Mouse (Mus musculus): ENCODE measurements at regions not wholly inside any gene's neighbourhood (a gene's known extent, or its start where the extent isn't known, plus 50 kb on each side); places are given as distances from the start of the nearest gene placed in this dataset.

DNA sequence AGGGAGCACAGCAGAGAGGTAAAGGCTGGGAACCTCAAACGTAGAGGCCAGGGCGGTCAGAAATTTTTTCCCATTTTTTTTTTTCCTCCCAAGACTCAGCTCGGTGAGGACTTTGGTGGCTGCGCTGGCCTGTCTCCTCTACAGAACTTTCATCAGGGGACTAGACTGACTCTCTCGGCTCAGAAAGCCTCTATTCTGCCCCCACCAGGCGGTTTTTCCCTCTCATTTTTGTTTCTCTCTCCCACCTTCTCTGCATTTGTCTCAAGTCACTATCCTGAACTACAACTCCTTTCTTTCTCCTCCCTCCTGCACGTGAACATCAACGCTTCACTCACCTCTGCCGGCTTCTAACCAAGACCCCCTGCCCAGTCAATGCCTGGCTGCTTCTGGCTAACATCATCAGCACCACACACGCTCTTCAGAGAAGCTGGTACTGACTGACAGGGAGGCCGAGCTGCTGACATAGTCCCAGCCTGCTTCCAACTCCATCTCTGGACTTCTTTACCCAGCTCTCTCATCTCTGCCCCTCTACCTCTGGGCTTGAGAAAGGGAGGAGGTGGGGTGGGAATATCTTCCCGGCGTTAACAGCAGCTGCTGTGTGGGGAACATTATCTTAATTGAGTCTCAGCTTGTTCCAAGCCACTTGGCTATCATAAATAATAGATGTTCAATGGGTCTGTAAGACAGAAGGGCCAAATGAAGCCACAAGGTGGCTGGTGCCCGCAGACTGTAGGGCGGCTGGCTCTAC lies 240.0 kb downstream of the Lrfn2 start:
- peaks cover 6% of the 10 kb centered on the region; the same call in 1 of the 2 replicates for H3K27me3 ChIP-seq (ENCODE audit: insufficient read depth, low read length)
- TF ChIP-seq CTCF (IDR thresholded peaks at IDR 0.05): peak; percentile 52
- ATAC-seq (ENCODE audit: low FRiP score) (no peak), DNase-seq (ENCODE audit: low spot score) (peak; percentile 65)
- H3K4me1 ChIP-seq (ENCODE audit: insufficient read depth, low read length): no peaks in the 10 kb centered on the region
- WGBS: 11% methylated on average over 15 of the region's 15 CpGs
- no peaks in the 10 kb centered on the region; the same call in 1 of the 2 replicates for H3K9me3 ChIP-seq (ENCODE audit: low read length)
- peak overlapping the region; percentile 25; the same call in 1 of the 2 replicates for H3K4me3 ChIP-seq (ENCODE audit: low read depth, low read length)
- H3K27ac ChIP-seq (ENCODE audit: low read depth, low read length): no peak overlapping the region
- peak overlapping the region; percentile 53 for H3K4me2 ChIP-seq (ENCODE audit: low read depth, low read length, poor library complexity, severe bottlenecking)
- 0 out of 2 replicates have a peak overlapping the region, but pooled peaks have one; percentile 24 for H3K9ac ChIP-seq (replicated peaks; ENCODE audit: low read length, poor library complexity, severe bottlenecking)
- no peaks in the 10 kb centered on the region for H3K36me3 ChIP-seq (ENCODE audit: insufficient read depth, low read length)

GRCm38 (mm10) chr17:49172800-49173150 lies 240.6 kb downstream of the Lrfn2 start:
- peaks cover 6% of the 10 kb centered on the region; the same call in 1 of the 2 replicates for H3K27me3 ChIP-seq (ENCODE audit: insufficient read depth, low read length)
- DNase-seq (ENCODE audit: low spot score) (no peak), ATAC-seq (ENCODE audit: low FRiP score) (no peak)
- H3K4me2 ChIP-seq (ENCODE audit: low read depth, low read length, poor library complexity, severe bottlenecking): peak overlapping the region; percentile 53; the same call in 1 of the 2 replicates
- no peak for TF ChIP-seq CTCF (IDR thresholded peaks at IDR 0.05)
- H3K9me3 ChIP-seq (ENCODE audit: low read length): no peaks in the 10 kb centered on the region; the same call in 1 of the 2 replicates
- H3K9ac ChIP-seq (replicated peaks; ENCODE audit: low read length, poor library complexity, severe bottlenecking): no peak overlapping the region
- 53% methylated on average over 8 of the region's 8 CpGs for WGBS
- no peaks in the 10 kb centered on the region for H3K36me3 ChIP-seq (ENCODE audit: insufficient read depth, low read length)
- no peak overlapping the region for H3K27ac ChIP-seq (ENCODE audit: low read depth, low read length)
- no peak overlapping the region for H3K4me3 ChIP-seq (ENCODE audit: low read depth, low read length)
- H3K4me1 ChIP-seq (ENCODE audit: insufficient read depth, low read length): no peaks in the 10 kb centered on the region

- Histone ChIP-seq H3K4me1 (ENCODE audit: insufficient read depth, low read length) (peaks cover 3% of the 10 kb centered on the region), H3K27ac (ENCODE audit: low read depth, low read length) (no peak overlapping the region), H3K9ac (replicated peaks; ENCODE audit: low read length, poor library complexity, severe bottlenecking) (no peak overlapping the region), H3K36me3 (ENCODE audit: insufficient read depth, low read length) (no peaks in the 10 kb centered on the region), H3K9me3 (ENCODE audit: low read length) (no peaks in the 10 kb centered on the region; the same call in 1 of the 2 replicates), H3K27me3 (ENCODE audit: insufficient read depth, low read length) (0 out of 2 replicates have a peak, but pooled peaks cover under 1% of the 10 kb centered on the region), H3K4me2 (ENCODE audit: low read depth, low read length, poor library complexity, severe bottlenecking) (no peak overlapping the region), H3K4me3 (ENCODE audit: low read depth, low read length) (no peak overlapping the region)
- ATAC-seq (ENCODE audit: low FRiP score) (no peak), DNase-seq (ENCODE audit: low spot score) (no peak)
- no peak for TF ChIP-seq CTCF (IDR thresholded peaks at IDR 0.05)
- whole genome bisulfite sequencing: 61% methylated on average over 6 of the region's 6 CpGs
Observed at GRCm38 (mm10) chr17:49177966-49178731, 246.0 kb downstream of the Lrfn2 start.

DNA sequence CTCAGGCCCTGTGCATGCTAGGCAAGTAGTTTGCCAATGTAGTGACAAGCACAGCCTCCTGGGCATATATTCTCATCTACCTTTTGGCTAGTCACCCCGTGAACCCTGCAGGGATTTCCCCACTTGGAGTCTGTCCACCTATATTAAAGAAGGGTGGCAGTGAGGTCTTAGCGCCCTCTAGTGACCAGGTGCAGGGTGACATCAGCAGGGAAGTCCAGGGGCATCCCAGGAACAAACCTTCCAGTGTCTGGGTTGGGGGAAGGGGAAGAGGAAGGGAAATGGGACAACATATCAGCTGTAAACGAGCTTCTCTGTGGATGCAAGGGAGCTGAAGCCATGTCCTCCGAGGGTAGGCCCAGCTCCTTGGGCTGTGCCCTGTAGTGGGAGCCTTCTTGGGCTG lies 245.7 kb upstream of the Mocs1 start:
- H3K36me3 ChIP-seq (ENCODE audit: insufficient read depth, low read length): no peaks in the 10 kb centered on the region
- H3K4me3 ChIP-seq (ENCODE audit: low read depth, low read length): no peak overlapping the region
- peaks cover 3% of the 10 kb centered on the region for H3K4me1 ChIP-seq (ENCODE audit: insufficient read depth, low read length)
- no peak overlapping the region for H3K9ac ChIP-seq (replicated peaks; ENCODE audit: low read length, poor library complexity, severe bottlenecking)
- peak; percentile 70 for TF ChIP-seq CTCF (IDR thresholded peaks at IDR 0.05)
- no peak overlapping the region for H3K4me2 ChIP-seq (ENCODE audit: low read depth, low read length, poor library complexity, severe bottlenecking)
- no peaks in the 10 kb centered on the region for H3K9me3 ChIP-seq (ENCODE audit: low read length)
- DNase-seq (ENCODE audit: low spot score): no peak
- no peaks in the 10 kb centered on the region for H3K27me3 ChIP-seq (ENCODE audit: insufficient read depth, low read length)
- no peak overlapping the region for H3K27ac ChIP-seq (ENCODE audit: low read depth, low read length)
- WGBS: 13% methylated on average over 4 of the region's 4 CpGs
- no peak for ATAC-seq (ENCODE audit: low FRiP score)

DNA sequence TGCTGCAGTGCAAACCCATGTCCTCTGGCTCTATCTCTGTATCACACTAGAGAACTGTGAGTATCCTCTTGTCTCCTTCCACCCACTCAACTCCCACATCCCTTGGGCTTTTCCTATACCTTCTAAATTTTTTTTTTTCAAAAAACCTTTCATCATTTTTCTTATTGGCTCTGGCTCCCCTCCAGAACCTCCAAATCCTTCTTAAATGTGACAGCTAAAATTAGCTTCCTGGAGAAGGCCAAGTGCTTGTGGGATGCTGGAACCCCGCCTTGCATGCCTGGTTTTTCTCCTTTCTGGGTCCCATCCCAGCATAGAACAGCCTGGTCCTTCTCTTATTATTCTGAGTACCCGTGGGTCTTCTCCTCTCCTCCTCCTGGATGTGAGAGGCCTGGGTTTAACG lies 244.2 kb upstream of the Mocs1 start:
- TF ChIP-seq CTCF (IDR thresholded peaks at IDR 0.05): no peak
- no peak for DNase-seq (ENCODE audit: low spot score)
- Histone ChIP-seq H3K4me3 (ENCODE audit: low read depth, low read length) (no peak overlapping the region), H3K9ac (replicated peaks; ENCODE audit: low read length, poor library complexity, severe bottlenecking) (no peak overlapping the region), H3K27me3 (ENCODE audit: insufficient read depth, low read length) (no peaks in the 10 kb centered on the region), H3K9me3 (ENCODE audit: low read length) (no peaks in the 10 kb centered on the region), H3K4me1 (ENCODE audit: insufficient read depth, low read length) (peaks cover 3% of the 10 kb centered on the region), H3K4me2 (ENCODE audit: low read depth, low read length, poor library complexity, severe bottlenecking) (no peak overlapping the region), H3K27ac (ENCODE audit: low read depth, low read length) (no peak overlapping the region), H3K36me3 (ENCODE audit: insufficient read depth, low read length) (no peaks in the 10 kb centered on the region)
- ATAC-seq (ENCODE audit: low FRiP score): no peak
- 72% methylated on average over 3 of the region's 3 CpGs for WGBS
